Mouse (Mus musculus) embryonic stem cell, embryonic (primary cell): ENCODE results near the gene Havcr2.

Experiments
- CTCF ChIA-PET, 4 experiments: fragments of 300-600 bp in 2 of 4; fragments of 350-600 bp in 2 of 4; sonication (Branson Sonifier 250); formaldehyde crosslinking; loops; one replicate each; lab custom pipeline; 2022; ENCODE audit warnings: inconsistent platforms in 2 of 4; lab: Charles Lee
- POLR2A ChIA-PET, 4 experiments: fragments of 300-600 bp in 2 of 4; fragments of 350-600 bp in 2 of 4; sonication (Branson Sonifier 250); formaldehyde crosslinking; loops; one replicate each; lab custom pipeline; 2022; ENCODE audit warnings: antibody characterized with exemption in 4 of 4, inconsistent platforms in 1 of 4; lab: Charles Lee

Havcr2 gene

DNA sequence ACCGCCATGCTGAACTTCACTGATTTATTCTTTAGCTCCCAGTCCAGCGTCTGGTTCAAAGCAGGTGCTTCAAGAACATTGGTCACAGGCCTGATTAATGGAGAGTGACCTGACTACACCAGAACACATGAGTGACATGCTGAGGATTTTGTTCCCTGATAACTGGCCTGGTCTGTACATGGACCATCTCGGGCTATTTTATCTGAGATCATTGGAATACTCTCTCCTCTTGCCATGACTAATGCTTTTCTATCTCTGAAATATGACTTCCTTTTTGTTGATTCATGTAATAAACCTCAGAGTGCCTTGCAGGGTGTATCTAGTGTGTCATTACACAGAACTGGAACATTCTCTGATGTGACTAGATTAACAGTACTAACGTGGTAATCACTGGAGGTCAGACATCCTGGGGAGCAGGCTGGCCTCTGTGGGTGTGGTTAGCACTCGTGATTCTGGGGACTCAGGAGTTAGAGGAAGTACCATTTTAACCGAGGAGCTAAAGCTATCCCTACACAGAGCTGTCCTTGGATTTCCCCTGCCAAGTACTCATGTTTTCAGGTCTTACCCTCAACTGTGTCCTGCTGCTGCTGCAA is at the start of gene Havcr2:
Havcr2 (plus strand) TSS at position 483 of the 593 bp plus-strand sequence.
- CTCF ChIA-PET = no interaction called here

DNA sequence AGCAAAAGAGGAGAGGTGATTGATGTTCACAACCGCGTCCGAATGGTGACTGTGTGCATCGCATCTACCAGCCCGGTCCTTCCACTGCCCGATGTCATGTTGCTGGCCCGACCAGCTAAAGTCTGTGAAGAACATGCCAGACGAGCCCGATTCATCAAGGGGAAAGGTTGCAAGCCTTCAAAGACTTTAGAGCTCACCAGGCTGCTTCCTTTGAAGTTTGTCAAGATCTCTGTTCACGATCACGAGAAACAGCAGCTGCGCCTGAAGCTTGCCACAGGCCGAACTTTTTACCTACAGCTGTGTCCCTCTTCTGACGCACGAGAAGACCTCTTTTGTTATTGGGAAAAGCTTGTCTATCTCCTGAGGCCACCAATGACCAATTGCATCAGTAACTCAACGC is 49.7 kb upstream of the Havcr2 start:
- ChIA-PET POLR2A (interaction anchor here in 2 of 4 experiments (0.5 to 1.1 kb wide), 3 partner anchors 9 to 254 kb away, joined by 3 to 4 read pairs (median 3); partner anchors contain the start of gene Fam71b (in 1 of the 2)), CTCF (no interaction called here)

More for the DNA sequence above, at the start of gene Havcr2:
- POLR2A ChIA-PET = interaction anchor here in 1 of 4 experiments (0.6 to 1.0 kb wide), 3 partner anchors 13 to 57 kb away, joined by 3 read pairs; no protein-coding TSS in a partner anchor

DNA sequence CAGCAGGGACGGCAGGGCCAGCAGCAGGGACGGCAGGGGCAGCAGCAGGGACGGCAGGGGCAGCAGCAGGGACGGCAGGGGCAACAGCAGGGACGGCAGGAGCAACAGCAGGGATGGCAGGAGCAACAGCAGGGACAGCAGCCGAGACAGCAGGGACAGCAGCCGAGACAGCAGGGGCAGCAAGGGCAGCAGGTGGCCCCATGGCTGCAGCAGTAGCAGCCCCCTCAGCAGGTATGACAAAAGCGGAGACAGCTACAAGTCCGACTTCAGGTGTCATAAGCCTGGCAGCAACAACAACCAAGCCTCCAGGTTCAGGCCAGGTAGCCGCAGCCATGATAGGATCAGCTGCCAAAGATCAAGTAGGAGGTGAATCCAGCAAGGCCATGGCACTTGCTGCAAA is 48.0 kb upstream of the Havcr2 start:
- ChIA-PET CTCF (interaction anchor here in 1 of 4 experiments (2.6 kb wide), 1 partner anchor 131 kb away, joined by 10 read pairs; no protein-coding TSS in a partner anchor), POLR2A (interaction anchor here in 2 of 4 experiments (0.6 to 1.3 kb wide), 3 partner anchors 10 to 1772 kb away, joined by 3 to 5 read pairs (median 3); partner anchors contain the start of gene Cyfip2 (in 1 of the 2))

DNA sequence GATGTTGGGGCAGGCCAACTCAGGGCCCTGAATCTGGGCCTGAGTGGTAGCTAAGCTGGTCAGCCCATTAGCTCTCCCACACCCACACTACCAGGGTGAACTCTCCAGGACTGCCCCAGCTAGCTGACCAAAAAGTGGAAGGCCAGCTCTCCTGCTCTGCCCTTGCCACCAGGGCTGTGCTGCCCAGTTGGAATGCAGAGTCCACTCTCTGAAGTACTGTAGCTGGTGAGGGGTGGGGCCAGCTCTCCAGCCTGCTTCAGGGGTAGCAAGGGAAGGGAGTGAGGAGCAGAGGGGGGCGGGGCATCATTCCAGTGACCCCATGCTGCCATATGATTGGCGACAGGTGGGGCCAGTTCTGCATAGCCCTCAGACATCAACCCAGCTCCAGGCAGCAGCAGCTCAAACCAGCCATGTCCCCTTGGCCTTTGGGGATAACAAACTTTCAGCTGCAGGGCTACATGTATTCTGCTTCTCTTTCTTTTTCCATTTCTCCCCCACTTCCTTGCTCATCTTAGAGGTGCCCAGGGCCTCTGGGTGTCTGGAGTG is 44.6 kb upstream of the Havcr2 start:
- CTCF ChIA-PET = interaction anchor here in 1 of 4 experiments (1.4 kb wide), 1 partner anchor 133 kb away, joined by 3 read pairs; no protein-coding TSS in a partner anchor
- POLR2A ChIA-PET = no interaction called here

DNA sequence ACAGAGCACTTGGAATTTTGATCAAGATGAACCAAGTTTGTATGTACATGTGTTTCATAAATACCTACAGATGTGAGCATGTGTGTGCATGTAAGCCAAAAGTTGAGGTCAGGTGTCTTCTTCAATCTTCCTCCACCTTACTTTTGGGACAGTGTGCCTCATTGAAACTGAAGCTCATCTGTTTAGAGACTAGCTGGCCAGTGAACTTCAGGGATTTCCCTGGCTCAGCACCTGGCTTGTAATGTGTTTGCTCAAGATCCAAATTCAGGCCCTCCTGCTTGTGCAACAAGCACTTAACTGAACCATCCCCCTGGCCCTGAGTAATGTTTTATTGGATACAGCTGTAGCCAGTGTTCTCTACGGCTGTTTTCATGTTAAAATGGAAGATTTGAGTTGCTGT is 36.3 kb upstream of the Havcr2 start:
- ChIA-PET POLR2A (interaction anchor here in 1 of 4 experiments (1.5 kb wide), 1 partner anchor 10 kb away, joined by 4 read pairs; no protein-coding TSS in a partner anchor), CTCF (interaction anchor here in 1 of 4 experiments (0.6 kb wide), 1 partner anchor 143 kb away, joined by 3 read pairs; no protein-coding TSS in a partner anchor)

DNA sequence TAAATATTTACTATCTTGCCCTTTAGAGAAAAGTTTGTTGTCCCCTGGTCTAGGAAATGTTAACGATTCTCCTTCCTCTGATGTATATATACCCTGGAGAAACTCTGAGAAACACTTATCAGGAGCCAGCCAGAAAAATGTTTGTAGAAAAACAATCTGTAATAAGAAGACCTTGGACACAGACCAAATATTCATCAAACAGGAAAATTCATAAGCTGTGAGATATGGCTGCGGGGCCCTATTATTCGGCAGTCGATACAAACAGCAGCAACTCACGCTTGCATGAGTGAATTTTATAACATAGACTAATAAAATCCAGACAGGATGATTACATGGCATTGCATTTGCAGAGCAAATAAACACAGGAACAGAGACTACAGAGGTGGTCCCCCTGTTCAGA is 35.9 kb upstream of the Havcr2 start:
- ChIA-PET CTCF (interaction anchor here in 1 of 4 experiments (0.6 kb wide), 1 partner anchor 143 kb away, joined by 3 read pairs; no protein-coding TSS in a partner anchor), POLR2A (interaction anchor here in 2 of 4 experiments (1.5 kb wide), 2 partner anchors 8 to 11 kb away, joined by 3 to 4 read pairs; no protein-coding TSS in a partner anchor)

DNA sequence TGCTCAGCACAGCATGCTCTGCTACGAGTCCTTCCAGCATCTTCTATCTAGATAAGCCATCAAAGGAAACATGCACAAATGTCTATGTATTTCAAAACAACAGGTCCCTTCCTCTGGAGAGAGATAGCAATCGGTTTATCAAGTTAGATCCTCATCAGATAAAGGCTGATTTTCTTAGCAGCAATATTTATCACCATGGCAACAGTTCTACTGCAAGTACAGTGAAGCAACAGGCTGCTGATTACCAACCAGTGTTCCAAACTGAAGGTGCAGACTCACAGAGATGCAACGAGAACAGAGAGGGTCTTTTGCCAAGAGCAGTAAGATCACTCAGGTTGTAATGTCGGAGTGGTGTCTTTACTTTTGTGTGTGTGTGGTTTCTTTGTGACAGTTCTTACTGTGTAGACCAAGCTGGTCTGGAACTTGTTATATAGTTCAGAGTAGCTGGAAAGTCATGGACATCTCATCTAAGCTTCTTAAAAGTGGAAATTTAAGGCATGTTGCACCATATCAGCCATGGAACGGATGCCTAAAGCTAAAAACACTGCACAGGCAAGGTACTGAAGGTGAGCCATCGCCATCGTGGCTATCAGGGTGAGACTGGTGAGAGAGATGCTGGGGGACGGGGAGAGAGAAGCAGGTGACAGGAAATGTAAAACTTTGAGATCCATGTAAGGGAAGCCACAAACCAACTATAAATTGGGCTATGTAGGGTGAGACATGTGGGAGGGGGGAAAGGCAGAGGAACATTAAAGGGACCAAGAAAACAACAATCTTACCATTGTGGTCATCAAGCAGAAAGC is 33.4 kb upstream of the Havcr2 start:
- POLR2A ChIA-PET = no interaction called here
- CTCF ChIA-PET = no interaction called here

DNA sequence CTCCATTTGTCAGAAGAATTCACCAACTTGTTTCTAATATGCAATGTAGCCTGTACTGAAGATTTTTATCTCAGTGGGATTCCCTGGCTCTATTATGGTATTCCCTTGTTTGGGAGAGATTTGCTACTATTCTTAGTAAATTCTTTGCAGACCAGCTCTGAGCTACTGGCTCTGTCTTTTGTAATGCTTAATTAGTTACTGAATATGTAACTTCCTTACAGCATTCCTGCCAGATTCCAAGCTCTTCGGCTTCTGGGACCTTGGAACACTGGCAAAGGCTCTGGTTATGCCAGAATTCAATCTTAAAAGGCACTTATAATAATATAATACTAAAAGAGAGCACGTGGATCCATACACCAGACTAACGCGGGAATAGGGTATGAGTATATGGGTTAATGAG is 26.6 kb upstream of the Havcr2 start:
- CTCF ChIA-PET = interaction anchor here in 3 of 4 experiments (0.6 to 2.0 kb wide), 5 partner anchors 151 to 172 kb away, joined by 3 to 6 read pairs (median 5); no protein-coding TSS in a partner anchor
- POLR2A ChIA-PET = interaction anchor here in 2 of 4 experiments (0.7 to 1.6 kb wide), 3 partner anchors 9 to 153 kb away, joined by 3 to 5 read pairs (median 3); partner anchors contain the start of gene Med7 (in 1 of the 2)

DNA sequence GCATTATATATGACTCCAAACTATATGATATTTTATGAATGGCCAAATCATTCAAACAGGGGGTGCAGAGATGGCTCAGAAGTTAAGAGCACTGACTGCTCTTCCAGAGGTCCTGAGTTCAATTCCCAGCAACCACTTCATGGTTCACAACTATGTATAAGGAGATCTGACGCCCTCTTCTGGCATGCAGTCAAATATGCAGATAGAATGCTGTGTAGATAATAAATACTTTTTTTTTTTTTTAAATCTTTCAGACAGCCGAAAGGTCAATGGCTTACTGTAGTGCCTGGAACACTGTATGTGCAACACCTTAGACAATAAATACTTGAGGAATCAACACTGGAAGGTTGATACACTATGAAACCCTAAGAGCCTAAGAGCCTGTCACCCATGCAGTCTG is 24.6 kb upstream of the Havcr2 start:
- ChIA-PET POLR2A (interaction anchor here in 1 of 4 experiments (0.6 kb wide), 1 partner anchor 72 kb away, joined by 3 read pairs; no protein-coding TSS in a partner anchor), CTCF (interaction anchor here in 3 of 4 experiments (0.6 to 2.6 kb wide), 7 partner anchors 56 to 193 kb away, joined by 3 to 17 read pairs (median 6); no protein-coding TSS in a partner anchor)

DNA sequence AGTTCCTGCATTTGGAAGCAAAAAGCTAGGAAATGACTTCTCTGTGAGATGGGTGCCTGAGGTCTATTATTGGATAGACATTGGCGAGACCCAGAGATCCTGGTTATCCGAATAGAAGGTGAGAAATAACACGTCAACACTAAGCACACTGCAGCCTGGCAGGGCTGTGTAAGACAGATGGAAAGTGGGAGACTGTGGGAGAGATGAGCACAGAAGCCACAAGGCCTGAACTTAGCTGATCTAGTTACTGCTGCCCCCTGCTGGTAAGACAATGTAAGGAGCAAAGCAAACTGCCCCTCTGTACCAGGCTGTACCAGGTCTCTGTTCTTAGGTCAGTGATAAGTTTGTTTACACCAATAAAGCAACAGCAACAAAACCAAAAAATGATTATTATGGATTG is 23.6 kb upstream of the Havcr2 start:
- ChIA-PET CTCF (interaction anchor here (0.5 to 2.6 kb wide), 18 partner anchors 9 to 504 kb away, joined by 3 to 17 read pairs (median 4); no protein-coding TSS in a partner anchor), POLR2A (interaction anchor here in 1 of 4 experiments (1.2 kb wide), 1 partner anchor 120 kb away, joined by 4 read pairs; no protein-coding TSS in a partner anchor)

DNA sequence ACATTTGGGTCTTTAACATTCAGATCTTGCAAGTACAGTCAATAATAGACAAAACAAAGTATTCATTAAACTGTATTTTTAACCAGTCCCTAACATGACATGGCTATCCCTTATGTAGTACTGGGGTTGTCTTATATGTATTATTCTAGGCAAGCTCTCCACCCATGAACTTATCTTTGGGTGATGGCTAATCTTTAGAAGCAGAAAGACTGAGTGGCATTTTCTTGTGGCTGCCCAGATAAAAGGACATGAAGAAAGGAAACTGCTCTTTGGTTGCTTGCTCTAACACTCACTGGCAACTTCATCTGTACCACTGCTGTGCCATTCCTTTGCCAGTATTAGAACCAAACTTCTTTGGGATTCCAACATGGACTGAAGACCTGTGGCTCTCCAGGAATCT is 19.4 kb upstream of the Havcr2 start:
- POLR2A ChIA-PET = interaction anchor here in 1 of 4 experiments (0.9 kb wide), 1 partner anchor 226 kb away, joined by 3 read pairs; no protein-coding TSS in a partner anchor
- CTCF ChIA-PET = interaction anchor here in 1 of 4 experiments (1.0 kb wide), 1 partner anchor 160 kb away, joined by 3 read pairs; no protein-coding TSS in a partner anchor

DNA sequence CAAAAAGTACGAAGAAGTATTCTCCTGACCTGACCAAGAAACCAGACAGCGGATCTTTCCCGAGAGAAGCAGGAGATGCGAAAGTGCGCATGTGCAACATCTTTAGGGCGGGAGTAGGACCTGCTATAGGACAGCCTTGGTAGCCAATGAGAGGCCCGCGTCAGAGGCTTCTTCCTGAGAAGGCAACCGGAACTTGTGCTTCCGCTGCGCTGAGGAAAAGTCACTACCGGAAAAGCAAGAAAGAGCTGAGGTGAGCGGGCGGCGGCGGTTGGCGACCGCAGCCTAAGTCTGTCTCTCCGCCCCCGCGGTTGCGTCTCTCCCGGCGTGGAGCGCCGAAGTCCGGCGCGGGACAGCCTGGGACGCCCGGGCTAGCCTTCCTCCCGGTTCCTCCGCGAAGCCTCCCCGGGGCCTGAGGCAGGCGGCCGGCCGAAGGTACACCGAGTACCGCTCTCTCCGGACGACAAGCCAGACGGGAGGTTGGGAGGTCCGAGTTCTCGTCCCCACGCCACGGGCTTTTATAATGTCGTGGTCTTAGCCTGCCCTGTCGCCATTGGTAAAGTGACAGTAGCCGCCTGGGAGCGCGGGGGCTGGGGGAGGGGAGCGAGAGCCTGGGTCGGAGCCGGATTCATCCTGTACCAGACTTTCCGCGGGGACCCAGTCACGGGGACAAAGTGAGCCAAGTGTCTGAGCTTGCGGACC is 17.8 kb upstream of the Havcr2 start, which contains the start of gene Med7:
Med7 (plus strand) TSS at position 166 of the 699 bp plus-strand sequence.
- ChIA-PET CTCF (no interaction called here), POLR2A (interaction anchor here in 3 of 4 experiments (0.5 to 1.0 kb wide), 10 partner anchors 9 to 1526 kb away, joined by 3 to 5 read pairs (median 3); no protein-coding TSS in a partner anchor)

DNA sequence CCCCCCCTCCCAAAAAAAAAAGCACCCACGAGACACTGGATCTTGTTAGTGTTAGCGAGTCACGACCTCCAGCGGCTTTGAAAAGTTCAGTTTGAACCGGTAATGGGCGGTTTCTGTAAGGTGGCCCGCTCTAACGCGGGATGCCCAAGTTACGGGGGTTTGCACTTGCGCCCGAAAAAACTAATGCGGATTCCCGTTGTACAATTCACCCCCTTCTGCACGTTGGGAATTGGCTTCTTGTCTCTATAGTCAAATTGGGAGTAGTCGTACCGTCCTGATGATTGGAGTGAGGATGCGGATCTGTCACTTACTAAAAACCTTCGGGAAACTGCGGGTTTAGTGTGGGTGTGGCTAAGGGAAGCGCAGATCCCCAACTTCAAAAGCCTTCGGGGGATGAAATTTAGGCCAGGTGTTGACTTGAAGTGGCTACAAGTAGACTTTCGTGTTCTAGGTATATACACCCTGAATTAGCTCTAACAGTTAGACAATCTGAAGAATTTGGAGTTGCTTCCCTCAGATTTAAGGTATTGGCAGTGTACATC is 17.2 kb upstream of the Havcr2 start:
- ChIA-PET CTCF (no interaction called here), POLR2A (interaction anchor here in 3 of 4 experiments (0.5 to 1.0 kb wide), 9 partner anchors 8 to 1526 kb away, joined by 3 to 5 read pairs (median 3); no protein-coding TSS in a partner anchor)

DNA sequence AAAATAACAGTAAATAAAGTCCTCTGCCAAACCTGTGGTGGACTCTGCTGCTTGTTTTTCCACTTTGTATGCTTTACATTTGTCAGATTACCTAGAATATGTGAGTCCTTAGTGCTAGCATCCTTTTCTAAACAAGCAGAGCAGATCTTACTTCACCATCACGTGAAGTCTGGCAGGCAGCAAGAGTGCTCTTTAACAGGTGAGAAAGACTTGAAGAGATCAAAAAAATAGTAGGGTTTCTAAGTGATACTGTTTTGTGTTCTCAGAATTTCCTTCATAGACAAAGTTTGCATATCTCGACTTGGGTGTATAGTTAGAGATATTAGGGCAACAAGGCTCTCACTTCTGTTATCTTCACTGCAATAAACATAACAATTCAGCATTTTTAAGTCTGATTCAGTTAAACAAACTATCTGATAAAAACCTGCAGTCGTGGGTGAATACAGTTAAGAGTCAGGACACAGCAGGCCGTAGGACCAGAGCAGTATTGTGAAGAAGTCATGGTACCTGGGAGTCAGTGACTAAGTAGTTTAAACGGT is 15.7 kb upstream of the Havcr2 start:
- ChIA-PET CTCF (no interaction called here), POLR2A (interaction anchor here in 1 of 4 experiments (0.6 kb wide), 1 partner anchor 97 kb away, joined by 3 read pairs; no protein-coding TSS in a partner anchor)

DNA sequence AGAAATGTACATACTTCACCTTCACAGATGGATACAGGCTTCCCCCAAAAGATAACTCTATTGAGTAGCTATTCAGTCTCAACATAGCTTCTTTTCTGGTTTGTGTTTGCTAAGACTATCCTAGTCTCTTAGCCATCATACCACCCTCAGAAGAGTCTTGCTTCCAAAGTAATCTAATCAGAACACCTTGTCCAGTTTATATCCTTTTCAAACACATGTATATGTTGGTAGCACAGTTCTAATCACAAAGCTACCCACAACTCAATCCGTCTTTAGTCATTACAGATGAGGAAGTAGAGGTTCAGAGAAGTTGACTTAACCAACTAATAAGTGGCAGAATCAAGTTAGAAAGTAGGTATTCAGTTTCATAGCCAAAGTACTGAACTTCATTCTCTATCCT is 13.0 kb upstream of the Havcr2 start:
- POLR2A ChIA-PET = interaction anchor here in 1 of 4 experiments (0.5 to 1.0 kb wide), 2 partner anchors 12 to 1007 kb away, joined by 3 read pairs; no protein-coding TSS in a partner anchor
- CTCF ChIA-PET = interaction anchor here in 1 of 4 experiments (0.6 kb wide), 1 partner anchor 27 kb away, joined by 5 read pairs; no protein-coding TSS in a partner anchor

DNA sequence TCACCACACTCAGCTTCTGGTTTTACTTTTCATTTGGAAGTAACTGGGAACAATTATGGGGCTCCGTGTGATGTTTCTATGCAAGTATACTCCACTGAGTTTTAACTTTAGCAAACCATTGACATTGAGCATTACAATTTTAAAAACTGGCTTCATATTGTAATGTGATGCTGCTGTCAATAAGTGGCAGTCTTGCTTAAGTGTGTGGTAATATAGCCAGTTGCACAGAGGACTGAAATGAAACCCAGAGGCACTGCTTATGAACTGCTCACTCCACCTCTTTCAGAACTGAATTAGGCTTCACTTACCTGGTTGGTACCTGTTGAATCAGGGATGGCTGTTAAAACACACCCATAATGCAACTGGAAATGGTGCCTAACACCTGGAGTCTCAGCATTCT is 11.6 kb upstream of the Havcr2 start:
- ChIA-PET CTCF (no interaction called here), POLR2A (interaction anchor here in 1 of 4 experiments (0.6 kb wide), 1 partner anchor 201 kb away, joined by 3 read pairs; no protein-coding TSS in a partner anchor)
